Mouse (Mus musculus): ENCODE measurements at regions not wholly inside any gene's neighbourhood (a gene's known extent, or its start where the extent isn't known, plus 50 kb on each side); places are given as distances from the start of the nearest gene placed in this dataset.

DNA sequence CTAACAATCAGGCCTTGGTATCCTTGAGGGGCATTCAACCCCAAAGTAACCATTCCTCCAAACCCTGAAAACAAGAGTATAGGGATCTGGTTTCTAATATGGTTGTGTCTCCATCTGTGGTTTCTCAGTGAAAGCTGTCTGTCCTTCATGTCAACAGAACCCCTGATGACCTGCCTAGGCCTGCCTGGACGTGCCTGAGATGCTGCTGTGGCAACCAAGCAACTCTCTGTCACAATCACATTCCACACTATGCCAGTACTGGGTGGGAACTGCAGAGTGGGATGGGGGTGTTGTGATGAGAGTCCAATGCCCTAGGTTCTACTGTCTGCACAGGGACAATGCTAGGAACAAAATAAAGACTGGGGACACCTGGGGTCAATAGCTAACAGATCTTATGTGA, 121.1 kb upstream of the Arntl start:
- TF ChIP-seq GATA1 (IDR thresholded peaks at IDR 0.05; ENCODE audit: borderline replicate concordance, low read length) (no peak), CTCF (IDR thresholded peaks at IDR 0.05; ENCODE audit: low read depth, low read length) (no peak)

Data from G1E (cell line).